Mouse (Mus musculus): ENCODE results near the gene Nbea. TPM values are rescaled to one million over a fixed set of nuclear protein-coding genes. Genes with fewer than 3 reads are reported as not detected.
"Not testable (repeated sequence)": the region's sequence is repeated elsewhere in the genome, so short reads cannot be mapped to it uniquely, and the experiment has no call there.

The Nbea gene
- total RNA-seq, 2 experiments from 2014 or later: 198 to 199 TPM

DNA sequence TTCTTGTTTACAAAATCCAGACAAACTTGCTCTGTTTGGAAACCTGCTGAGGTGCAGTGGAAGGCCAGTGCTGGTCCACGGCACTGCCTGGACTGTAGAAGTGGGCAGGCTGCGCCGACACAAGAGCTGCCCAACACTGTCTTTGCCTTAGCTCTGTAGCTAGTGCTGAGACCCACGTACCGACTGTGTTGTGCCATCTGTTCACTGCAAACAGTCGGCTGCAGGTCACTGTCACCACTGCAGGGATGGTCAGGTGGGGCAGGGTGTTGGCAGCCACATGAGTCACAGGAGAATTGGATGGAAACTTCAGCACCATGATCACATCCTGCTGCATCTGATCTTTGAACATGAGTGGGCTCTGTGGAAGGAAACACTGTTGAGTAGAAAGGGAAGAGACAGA lies 536.3 kb downstream of the Nbea start:
- intact Hi-C loops (cut with DNase I): no loop called here
- DNase-seq (ENCODE audit: low spot score in 2 of 2): no peak

DNA sequence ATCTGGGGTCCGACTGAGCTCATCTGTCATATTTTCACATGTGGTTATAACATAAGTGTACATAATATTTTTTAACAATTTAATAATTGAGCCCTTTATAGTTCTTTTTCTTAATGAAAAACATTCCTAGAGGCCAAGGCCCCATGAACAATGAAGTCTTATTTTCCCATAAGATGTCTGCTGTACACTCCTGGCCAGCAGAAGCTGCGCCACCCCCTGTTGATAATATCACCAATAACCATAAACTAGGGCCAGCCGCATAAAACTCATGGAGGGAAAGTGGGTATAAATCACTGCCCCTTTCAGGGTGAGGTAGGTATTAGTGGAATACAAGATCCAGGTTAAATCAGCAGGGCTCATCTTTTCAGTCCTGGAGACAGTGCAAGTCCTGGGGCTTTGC lies 537.1 kb downstream of the Nbea start:
- intact Hi-C loops (cut with DNase I): no loop called here
- DNase-seq (ENCODE audit: low spot score in 2 of 2): no peak

DNA sequence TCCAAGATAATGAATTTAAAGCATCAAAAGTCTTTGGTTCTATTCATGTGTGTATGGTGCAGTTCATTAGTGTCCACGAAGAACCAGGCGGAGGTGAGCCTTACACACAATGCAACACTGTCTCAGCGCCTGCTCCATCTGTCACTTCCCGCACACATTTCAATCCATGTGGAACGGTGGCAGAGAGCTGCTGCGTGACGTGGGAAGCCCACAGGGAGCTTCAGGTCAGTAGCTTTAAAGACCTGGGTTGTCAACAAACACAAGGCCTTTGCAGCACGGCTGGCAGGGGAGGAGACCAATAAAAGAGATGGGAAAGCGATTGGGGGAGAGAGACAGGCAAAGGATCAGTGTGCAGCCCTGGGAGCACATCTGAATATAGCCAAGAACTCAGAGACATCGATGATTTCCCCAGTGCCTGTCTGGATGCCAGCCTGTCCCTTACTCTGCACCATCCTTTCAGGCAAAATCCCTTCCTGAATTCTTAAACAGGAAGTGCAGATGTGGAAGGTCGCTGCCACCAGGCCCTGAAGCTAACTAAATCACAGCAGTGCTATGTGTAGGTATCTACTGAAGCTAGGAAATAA lies 539.4 kb downstream of the Nbea start:
- intact Hi-C loops (cut with DNase I): no loop called here
- no peak for DNase-seq (ENCODE audit: low spot score in 2 of 2)

DNA sequence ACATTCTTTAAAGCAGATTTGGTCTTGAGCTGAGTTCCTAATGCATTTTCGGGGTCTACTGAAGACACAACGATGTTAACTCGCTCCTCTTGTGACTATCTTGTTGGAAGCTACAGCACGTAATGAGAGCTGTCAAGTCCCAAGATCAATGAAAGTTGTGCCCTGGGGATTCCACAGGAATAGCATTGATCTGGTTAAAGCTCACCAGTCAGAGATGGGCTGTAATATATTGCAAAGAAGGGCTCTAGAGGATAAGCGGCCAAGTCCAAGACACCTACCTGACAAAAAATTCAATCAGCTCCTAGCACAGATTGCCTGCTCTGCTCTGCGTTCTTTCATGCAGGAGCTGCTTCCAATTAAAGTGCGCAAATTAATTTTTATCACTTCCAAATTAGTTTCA lies 545.8 kb downstream of the Nbea start:
- no peak for DNase-seq (ENCODE audit: low spot score in 2 of 2)
- intact Hi-C loops (cut with DNase I): no loop called here

DNA sequence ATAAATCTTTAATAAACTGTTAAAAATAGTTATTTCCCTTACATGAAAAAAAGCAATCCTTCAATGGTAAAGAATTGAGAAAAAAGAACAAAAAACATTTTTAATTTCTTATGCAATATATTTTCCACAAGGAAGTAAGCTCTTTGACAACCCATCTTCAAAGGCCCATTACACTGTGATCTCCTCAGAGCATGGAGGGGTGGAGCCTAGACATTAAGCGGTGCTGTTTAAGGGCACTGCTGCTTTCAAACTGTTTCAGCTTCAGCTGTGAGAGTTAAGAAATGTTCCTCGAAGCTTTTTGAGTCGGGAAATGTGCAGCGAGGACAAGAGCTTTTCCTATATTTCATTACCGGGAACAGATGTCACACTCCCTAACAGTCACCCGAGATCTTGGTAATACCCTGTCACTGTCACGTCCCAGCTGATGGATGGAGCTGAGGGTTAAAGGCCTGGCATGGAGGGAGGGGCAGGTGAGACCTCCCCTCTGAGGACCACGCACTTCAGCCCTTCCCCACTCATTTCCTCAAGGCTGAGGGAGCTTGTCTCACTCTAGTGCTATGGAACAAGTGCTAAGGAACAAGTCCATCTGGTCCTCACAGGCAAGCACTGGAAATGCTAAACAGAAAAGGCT lies 547.8 kb downstream of the Nbea start:
- intact Hi-C loops (cut with DNase I): no loop called here
- no peak for DNase-seq (ENCODE audit: low spot score in 2 of 2)

DNA sequence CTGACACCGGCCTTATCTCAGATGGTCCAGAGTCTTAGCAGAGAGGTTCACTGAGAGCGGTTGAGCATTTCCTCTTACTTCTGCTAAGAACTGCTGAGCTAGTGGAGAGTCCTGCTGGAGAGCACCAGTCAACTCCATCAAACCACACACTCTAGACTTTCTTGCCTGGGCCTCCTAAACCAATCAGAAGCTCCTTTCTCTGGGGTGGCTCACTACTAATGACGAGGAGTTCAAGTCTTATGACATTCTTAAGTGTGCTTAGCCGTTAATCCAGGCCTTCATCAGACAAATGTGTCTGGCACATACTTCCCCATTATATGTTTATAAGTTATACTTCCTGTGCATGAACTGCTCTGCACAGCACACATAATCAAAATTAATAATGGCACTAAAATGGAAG lies 556.4 kb downstream of the Nbea start:
- intact Hi-C loops (cut with DNase I): no loop called here
- DNase-seq (ENCODE audit: low spot score in 2 of 2): no peak

DNA sequence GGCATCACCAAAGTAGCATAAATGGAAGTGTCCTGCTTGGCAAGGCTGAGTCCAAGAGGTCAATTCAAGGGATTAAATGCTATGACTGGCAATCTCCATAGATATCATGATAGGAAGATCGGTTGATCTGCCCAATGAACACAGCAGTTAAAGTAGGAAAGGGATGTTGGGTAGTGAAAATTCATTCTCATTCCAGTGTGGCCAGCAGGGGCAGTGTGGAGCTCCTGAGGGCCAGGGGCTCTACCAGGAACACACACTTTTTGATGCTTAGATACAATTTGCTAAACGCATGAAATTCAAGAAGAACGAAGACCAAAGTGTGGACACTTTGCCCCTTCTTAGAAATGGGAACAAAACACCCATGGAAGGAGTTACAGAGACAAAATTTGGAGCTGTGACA lies 561.5 kb downstream of the Nbea start:
- intact Hi-C loops (cut with DNase I); DNase-seq (ENCODE audit: low spot score in 2 of 2): not testable (repeated sequence)

DNA sequence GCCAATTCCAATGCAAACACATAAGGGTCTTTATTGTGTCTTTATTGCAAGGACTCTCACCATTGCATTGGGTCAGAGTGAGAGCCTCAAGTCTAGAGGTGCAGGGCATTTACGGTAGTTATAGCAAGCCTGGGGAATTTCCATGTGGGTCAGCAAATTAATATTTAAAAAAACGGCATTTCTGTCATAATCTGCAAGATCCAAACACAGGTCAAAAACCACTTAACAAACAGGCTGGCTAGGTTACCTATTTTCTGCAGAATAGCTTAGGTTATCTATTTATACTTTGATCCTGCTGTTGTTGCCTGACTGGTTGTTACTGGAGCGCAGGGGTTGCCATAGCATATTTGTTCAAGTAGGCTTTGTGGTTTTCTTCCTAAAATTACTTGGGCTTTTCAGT lies 565.1 kb downstream of the Nbea start:
- intact Hi-C loops (cut with DNase I): no loop called here
- no peak for DNase-seq (ENCODE audit: low spot score in 2 of 2)

DNA sequence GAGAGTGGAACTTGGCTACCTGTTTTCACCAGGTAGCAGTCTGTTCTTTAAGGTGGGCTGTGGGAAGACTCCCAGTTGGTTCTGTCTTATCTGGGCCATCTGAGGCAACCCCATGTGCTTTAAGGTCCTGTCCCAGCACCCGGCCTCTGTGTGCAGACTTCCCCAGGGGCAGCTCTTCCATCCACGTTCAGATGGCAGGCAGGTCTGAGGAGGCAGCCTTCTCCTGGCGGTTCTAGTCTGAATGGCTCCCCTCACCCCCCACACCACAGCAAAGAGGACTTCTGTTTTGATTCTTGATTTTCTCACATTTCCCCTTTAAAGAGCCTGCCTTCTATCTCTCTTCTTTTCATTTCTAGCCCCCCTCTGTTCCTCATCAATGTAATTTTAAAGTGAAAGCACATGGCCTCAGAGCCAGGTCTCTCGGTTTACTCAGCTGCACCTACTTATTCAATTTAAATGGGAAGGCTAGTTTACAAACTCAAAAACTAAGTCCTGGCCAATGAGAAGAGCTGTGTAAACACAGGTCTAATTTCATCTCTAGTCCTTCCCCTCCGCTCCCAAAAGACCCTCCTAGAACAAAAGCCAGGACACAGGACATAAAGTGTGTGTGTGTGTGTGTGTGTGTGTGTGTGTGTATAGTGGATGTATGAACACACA lies 570.9 kb downstream of the Nbea start:
- intact Hi-C loops (cut with DNase I): no loop called here
- no peak for DNase-seq (ENCODE audit: low spot score in 2 of 2)

DNA sequence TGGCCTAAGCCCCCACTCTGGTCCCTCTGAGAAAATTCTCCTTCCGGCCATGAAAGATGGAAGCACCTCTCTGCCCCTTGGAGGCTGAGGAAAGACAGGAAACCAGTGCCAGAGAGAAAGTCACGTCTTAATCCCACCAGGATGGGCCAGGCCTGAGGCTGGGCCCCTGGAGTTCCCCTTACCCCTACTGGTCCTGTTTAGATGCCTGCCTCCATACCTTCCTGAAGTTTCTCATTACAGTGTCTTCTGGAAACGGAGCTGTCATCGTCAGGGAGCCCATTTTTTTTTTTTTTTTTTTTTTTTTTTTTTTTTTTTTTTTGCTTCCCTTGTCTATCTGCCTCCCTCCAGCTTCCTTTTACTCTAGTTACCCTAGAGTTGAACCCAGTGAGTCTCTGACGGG lies 571.5 kb downstream of the Nbea start:
- no peak for DNase-seq (ENCODE audit: low spot score in 2 of 2)

DNA sequence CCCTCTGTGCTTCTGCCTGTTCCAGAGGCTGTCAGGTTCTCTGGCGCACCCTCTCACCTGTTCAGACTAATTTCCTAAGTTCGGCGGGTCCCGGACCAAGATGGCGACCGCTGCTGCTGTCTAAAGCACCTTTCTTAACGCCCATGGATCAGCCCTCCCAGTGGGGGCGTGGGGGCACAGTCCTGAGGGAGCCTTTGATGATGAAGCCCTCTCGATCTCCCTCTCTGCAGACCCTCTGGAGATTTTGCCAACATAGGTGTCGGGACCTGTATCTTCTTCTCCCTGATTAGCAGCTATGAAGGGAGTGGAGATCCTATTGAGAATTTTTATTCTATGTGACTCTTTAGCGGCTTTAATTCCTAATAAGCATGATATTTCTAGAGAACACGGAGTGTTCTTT lies 573.3 kb downstream of the Nbea start:
- intact Hi-C loops (cut with DNase I): no loop called here
- no peak for DNase-seq (ENCODE audit: low spot score in 2 of 2)

More for the DNA sequence above, 571.5 kb downstream of the Nbea start:
- intact Hi-C loops (cut with DNase I): no loop called here

DNA sequence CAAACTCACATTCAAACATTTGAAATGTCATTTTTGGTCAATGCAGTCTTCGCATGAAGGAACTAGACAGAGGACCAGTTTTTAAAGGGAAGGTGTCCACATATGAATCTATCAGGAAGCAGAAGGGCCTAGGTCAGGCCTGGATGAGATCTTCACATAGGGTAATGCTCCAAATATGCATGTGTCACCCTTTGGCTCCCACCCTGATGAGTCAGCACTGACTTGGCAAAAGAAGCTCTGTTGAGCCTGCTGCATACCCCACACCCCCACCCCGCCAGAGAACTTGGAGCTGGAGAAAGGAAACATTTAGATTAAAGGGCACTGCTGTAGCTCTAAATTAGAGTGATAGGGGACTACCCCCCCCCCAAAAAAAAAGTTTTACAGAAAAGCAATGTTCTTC lies 583.2 kb downstream of the Nbea start:
- intact Hi-C loops (cut with DNase I): no loop called here
- no peak for DNase-seq (ENCODE audit: low spot score in 2 of 2)

DNA sequence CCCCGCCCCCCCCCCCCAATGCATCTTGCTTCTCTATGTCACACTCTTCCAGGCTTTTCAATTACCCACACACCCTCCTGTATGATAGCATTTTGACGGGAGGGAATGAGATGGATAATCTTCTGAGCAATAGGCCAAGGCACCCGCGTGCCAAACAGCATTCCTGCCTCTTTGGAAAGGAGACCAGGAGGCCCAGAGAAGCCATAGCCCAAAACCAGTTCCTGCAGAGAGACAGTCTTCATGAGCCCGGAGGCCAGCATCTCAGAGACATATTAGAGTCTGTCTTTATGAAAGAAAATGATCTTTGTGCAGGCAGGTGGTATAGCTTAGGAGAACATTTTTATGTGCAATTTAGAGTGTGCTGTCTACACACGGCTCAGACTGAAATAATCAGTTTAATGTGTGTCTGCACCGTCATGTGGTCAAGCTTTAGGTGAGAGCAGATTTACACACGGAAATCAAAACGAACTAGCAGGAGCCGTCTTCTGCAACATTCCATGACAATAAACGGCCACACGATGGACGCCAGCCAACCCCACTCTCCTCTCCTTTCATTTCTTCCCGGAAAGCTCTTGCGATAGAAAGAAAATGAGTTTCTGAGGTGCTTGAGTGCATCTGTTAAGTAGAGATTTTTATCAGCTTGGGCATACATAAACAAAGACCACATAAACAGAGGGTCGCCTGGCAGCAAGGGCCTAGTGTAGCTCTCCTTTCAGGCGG lies 584.0 kb downstream of the Nbea start:
- no peak for DNase-seq (ENCODE audit: low spot score in 2 of 2)
- intact Hi-C loops (cut with DNase I): no loop called here

DNA sequence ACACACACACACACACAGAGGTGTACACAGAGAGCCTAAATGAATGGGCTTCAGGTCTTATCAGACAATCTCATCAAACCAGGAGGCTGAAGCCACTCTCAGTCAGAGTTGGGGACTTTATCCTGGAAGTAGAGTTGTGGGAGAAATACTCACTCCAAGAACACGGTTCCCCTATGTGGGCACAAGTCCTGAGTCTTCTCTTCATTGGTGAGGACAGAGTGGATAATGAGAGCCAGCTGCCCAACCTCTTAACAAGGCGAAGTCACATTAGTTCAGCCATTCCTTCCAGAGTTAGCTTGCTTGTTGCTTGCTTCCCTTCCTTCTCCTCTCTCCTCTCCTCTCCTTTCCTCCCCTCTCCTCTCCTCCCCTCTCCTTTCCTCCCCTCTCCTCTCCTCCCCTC lies 584.8 kb downstream of the Nbea start:
- intact Hi-C loops (cut with DNase I): no loop called here
- no peak for DNase-seq (ENCODE audit: low spot score in 2 of 2)

DNA sequence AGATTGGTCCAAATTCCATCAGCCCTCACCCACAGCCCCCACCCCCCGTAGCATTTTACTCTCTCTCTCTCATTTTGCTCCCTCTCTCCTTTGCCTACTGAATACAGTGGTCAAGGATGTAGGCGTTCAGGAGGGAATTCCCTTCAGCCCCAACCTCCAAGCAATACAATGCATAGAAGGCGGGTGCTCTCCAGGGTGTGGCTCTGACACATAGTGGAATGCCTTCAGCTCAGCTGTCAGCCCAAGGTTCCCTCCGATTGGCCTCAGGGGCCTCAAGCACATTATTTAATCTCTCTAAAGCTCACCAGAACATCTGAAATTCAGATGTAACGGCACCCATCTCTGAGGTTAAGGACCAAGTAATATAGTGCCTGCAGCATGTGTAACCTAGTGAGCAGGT lies 590.2 kb downstream of the Nbea start:
- DNase-seq (ENCODE audit: low spot score in 2 of 2): no peak
- intact Hi-C loops (cut with DNase I): no loop called here

DNA sequence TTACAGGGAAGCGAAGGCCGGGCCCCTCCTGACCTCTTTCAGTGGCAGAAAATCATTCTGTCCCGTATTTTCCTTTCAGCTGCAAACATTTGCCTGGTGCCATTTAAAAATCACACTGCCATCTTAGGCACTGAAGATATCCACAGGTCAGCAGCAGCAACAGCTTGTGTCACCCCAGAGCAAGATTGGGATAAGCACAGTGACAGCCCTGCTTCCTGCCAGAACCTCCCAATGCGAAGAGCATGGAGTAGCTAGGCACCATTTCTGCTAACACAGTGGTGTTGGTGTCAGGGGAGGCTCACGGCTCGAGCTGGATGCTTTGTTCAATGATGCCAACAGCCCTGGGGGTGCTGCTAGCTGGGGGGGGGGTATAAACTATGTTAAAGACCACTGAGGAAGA lies 592.8 kb downstream of the Nbea start:
- DNase-seq (ENCODE audit: low spot score in 2 of 2): no peak
- intact Hi-C loops (cut with DNase I): no loop called here

DNA sequence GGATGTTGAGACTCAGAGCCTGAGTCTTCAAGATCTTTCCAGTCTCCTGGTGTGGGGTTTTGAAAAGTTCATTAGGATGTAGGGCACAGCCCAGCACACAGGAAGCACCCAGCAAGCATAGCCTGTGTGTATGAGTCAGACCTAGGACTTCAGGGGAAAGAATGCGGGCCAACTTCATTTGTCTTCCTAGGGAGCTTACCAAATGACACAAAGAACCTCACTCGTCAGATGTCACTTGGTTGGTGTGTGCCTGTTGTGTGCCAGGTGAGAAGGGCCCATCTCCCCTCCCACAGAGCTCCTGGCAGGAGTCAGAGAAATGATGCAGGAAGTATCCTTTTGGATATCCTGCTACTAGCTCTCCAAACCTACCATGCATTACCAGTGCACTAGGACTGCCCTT lies 593.2 kb downstream of the Nbea start:
- DNase-seq (ENCODE audit: low spot score in 2 of 2): no peak
- intact Hi-C loops (cut with DNase I): no loop called here

DNA sequence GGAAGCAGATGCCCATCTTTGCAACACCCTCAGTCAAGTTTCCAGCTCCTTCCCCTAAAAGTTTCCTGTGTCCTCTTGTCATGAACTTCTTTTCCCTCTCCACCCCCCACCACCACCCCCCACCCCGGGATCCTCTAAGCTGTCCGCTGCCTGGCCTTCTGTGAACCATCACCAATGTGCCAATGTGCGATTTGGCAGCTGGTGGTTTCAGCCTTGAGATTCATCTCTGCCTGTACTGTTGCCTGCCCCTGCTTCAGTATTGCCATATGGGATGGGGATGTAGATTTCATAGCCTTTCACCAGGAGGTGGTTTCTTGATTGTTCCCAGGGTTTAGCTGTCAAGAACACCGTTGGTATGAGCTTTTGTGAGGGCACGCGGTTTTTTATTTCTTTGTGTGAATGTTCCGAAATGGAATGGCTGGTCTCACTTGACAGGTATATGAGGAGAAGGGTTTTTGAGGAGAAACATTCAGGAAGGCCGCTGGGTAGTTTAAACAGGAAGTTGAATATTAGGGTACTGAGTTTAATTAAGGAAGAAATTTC lies 594.0 kb downstream of the Nbea start:
- intact Hi-C loops (cut with DNase I): no loop called here
- DNase-seq (ENCODE audit: low spot score in 2 of 2): no peak

DNA sequence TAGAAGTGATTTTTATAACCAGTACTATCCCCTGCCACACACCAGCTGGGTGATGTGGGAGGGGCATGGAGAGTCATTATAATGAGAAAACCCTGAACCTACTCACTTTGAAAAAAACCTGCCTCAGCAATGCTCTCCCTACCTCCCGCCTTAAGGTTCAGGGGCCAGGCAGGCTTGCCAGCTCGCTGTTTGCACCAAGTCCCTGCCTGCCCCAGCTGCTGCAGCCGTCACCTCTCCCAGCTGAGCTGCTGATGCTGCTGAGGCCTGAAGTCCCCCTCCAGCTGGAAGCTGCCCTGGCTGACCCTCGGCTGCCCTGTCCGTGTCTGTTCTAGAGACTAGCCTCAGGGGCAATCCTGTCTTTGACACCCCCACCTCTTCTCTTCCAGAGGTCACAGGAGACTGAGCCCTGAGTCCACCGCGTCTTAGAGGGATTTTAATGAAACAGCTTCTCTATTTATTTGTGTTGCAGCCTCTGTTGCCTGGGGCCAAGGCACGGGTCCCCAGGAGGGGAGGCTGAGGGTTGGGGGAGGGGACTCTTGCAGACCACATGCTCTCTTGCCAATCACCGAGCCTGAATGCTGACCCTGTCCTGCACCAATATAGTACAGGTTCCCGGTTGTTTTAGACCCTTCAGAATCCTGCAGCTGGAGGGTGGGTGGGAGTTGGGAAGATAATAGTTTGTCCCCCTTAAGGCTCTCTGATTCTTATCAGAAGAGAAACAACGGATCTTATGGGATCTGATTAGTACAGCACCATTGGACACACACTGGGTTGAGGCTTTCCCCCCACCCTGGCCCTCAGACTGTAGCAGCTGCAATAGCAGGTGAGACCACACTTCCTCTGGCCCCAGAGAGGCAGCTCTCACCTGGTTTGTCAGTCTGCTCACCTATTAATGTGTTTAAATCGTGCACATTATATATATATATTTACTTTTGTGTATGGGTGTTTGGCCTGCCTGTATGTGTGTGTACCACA lies 595.2 kb downstream of the Nbea start:
- no peak for DNase-seq (ENCODE audit: low spot score in 2 of 2)
- intact Hi-C loops (cut with DNase I): no loop called here

Data from left cerebral cortex, postnatal 14 days (tissue).